Mouse (Mus musculus): ENCODE measurements around the gene Chchd2. TPM values are rescaled to one million over a fixed set of nuclear protein-coding genes. Genes with fewer than 3 reads are reported as not detected.

Gene Chchd2
- 802 TPM for polyA plus RNA-seq (2014; fragmentation: Illumina TruSeq; extraction: RNeasy Lipid Tissue Mini Kit (QIAGEN cat#74804); ENCODE audit: low read depth, low replicate concordance)

DNA sequence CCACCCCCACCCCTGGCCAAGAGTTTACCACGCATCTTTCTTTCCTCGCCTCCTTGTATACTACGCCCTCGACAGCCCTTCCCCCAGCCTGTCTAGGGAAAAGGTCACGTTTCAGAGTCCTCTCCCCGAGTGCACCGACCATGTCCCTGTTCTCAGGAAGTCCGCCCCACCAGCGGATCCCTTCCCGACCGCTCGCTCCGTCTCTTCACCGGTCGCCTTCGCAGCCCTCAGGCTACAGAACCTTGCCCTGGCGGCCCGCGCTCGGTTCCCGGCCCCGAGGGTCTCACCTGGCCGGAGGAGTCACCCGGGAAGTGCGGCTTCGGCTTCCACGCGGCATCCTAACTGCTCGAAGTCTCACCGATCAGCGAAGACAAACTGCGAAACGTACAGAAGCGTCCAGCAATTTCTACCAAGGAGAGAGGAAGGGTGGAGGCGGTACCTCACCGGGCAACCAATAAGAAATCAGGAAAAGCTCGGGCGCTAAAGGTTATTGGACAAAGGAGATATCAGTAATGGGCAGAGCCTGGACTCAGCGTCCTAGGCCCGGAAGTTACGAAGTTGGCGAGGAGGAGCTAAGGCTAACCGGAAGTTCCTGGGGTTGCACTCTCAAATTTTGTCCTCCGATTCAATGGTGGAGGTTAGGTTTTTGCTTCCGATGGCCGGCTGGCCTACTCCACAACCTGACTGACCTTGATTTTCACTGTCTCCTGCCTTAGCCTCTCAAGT lies at the start of gene Chchd2:
Gene Chchd2 (minus strand): TSS at position 560 of the 726 bp plus-strand sequence.

DNA sequence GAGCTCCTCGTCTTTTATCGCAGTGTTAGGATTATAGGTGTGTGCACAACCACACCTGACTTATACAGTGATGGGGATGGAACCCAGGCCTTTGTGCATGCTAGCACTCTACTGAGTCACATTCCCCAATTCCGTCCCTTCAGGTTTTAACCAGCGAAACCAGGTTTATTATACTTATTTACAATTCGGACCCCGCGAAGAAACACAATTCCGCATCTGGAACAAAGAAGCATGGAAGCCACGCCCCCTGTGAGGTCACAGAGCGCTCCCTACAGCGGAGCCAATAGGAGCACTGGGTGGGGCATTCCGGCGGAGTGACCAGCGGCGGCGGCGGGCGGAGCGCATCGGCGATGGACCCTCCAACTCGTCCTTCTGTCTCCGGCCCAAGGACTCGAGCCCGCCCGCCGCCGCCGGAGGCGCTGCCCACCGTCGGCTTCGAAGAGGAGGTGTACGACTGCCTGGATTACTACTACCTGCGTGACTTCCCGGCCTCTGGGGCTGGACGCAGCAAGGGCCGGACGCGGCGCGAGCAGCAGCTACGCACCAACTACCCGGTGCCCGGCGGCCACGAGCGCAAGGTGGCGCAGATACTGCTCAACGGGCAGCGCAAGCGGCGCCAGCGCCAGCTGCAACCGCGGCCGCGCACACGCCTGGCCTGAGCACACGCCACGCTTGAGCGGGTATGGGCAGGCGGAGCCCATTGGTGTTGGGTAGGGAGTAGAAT lies 21.1 kb upstream of the Chchd2 start, which contains the start of gene Nupr1l:
Gene Nupr1l (plus strand): TSS at position 299 of the 724 bp plus-strand sequence.

GRCm38 (mm10) chr5:129898449-129898848 lies 11.2 kb upstream of the Chchd2 start, which contains the start of gene Phkg1:
Gene Phkg1 (minus strand): TSS chr5:129898549.

DNA sequence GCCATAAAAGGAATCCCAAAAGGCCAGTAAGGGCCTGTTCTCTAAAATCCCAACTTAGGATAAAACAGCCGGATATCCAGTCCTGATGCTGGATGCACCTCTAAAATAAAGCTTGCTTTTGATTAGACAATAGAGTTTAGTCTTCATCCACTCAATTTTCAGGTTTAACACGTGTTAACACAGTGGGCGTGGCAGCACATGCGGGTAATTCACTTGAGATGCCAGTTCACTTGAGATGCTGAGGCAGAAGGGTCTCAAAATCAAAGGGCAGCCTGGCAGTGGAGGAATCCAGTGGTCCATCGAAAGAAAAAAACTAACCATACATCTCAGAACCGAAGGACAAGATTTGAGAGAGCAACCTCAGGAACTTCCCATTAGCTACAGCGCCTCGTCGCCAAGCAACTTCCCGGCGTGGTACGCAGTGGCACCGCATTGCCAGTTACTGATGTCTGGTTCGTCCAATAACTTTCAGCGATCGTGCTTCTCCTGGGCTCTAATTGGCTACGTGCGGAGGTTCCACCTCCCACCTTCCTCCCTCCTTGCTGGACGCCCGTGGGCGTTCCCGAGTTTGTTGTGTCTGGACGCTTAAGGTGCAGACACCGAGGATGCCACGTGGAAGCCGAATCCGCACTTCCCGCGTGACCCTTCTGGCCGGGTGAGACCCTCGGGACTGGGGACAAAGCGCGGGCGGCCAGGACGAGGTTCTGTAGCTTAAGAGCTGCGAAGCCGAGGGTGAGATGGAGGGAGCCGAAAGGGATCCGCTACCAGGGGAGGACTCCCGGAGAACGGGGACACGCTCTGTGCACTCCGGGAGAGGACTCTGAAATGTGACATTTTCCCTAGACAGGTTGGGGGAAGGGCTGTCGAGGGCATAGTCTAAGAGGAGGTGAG lies 8.2 kb upstream of the Chchd2 start, which contains the start of gene Zbed5:
Gene Zbed5 (plus strand): TSS at position 526 of the 891 bp plus-strand sequence.

DNA sequence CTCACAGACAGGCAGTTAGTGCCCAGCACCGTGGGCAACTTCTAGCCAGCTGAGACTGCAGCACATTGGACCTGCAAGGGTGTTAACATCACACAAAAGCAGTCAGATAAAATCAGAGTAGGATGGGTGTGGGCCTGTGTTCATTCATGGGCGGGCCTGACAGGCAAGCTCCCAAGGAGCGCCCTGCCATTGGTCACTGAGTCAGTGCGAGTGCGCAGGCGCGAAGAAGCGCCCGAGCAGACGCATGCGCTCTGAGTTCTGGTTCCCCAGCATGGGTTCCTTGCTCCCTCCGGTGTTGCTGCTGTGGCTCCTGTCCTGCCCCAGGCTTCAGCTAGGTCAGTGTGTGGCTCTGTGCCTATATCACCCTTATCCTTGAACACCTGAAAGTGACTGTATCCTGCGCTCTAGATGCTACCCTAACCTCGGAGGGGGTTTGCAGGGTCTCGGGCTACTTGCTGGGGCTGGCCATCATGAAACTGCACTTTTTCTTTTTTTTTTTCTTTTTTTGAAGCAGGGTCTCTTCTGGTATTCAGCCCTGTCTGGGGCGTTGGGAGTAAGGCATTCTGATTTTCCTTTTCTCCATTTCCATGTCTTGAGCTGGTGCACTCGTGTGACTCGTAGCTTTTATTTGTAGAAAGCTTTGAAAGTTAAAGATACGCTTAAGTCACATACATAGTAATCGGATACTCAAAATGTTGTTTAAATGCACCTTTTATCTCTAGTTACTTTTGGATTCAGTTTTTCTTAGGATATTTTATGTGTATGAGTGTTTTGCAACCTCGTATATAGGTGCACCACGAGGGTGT lies 40.3 kb downstream of the Chchd2 start, which contains the start of gene Sumf2:
Gene Sumf2 (plus strand): TSS at position 235 of the 806 bp plus-strand sequence.

Other genes with a start within 250 kb of the Chchd2 start
- 5.6 TPM for gene Zfp11, start 217.4 kb downstream of the Chchd2 start, polyA plus RNA-seq (2014; fragmentation: Illumina TruSeq; extraction: RNeasy Lipid Tissue Mini Kit (QIAGEN cat#74804); ENCODE audit: low read depth, low replicate concordance)
- gene Sept14, start 179.0 kb downstream of the Chchd2 start, polyA plus RNA-seq (2014; fragmentation: Illumina TruSeq; extraction: RNeasy Lipid Tissue Mini Kit (QIAGEN cat#74804); ENCODE audit: low read depth, low replicate concordance), result not detected
- gene Mrps17, start 172.0 kb downstream of the Chchd2 start, polyA plus RNA-seq (2014; fragmentation: Illumina TruSeq; extraction: RNeasy Lipid Tissue Mini Kit (QIAGEN cat#74804); ENCODE audit: low read depth, low replicate concordance), result 79.6 TPM
- gene Nipsnap2, start 162.4 kb downstream of the Chchd2 start, polyA plus RNA-seq (2014; fragmentation: Illumina TruSeq; extraction: RNeasy Lipid Tissue Mini Kit (QIAGEN cat#74804); ENCODE audit: low read depth, low replicate concordance), result 112 TPM
- 6.0 TPM for gene Psph, start 100.0 kb downstream of the Chchd2 start, polyA plus RNA-seq (2014; fragmentation: Illumina TruSeq; extraction: RNeasy Lipid Tissue Mini Kit (QIAGEN cat#74804); ENCODE audit: low read depth, low replicate concordance)
- 4.7 TPM for gene Sumf2, start 40.5 kb downstream of the Chchd2 start, polyA plus RNA-seq (2014; fragmentation: Illumina TruSeq; extraction: RNeasy Lipid Tissue Mini Kit (QIAGEN cat#74804); ENCODE audit: low read depth, low replicate concordance)
- gene Zbed5, start 8.3 kb upstream of the Chchd2 start, polyA plus RNA-seq (2014; fragmentation: Illumina TruSeq; extraction: RNeasy Lipid Tissue Mini Kit (QIAGEN cat#74804); ENCODE audit: low read depth, low replicate concordance), result 1.6 TPM
- 1.7 TPM for gene Phkg1, start 11.1 kb upstream of the Chchd2 start, polyA plus RNA-seq (2014; fragmentation: Illumina TruSeq; extraction: RNeasy Lipid Tissue Mini Kit (QIAGEN cat#74804); ENCODE audit: low read depth, low replicate concordance)
- 8.9 TPM for gene Nupr1l, start 21.1 kb upstream of the Chchd2 start, polyA plus RNA-seq (2014; fragmentation: Illumina TruSeq; extraction: RNeasy Lipid Tissue Mini Kit (QIAGEN cat#74804); ENCODE audit: low read depth, low replicate concordance)
- gene Vkorc1l1, start 54.5 kb upstream of the Chchd2 start, polyA plus RNA-seq (2014; fragmentation: Illumina TruSeq; extraction: RNeasy Lipid Tissue Mini Kit (QIAGEN cat#74804); ENCODE audit: low read depth, low replicate concordance), result 67.8 TPM
- 35.8 TPM for gene Gusb, start 115.6 kb upstream of the Chchd2 start, polyA plus RNA-seq (2014; fragmentation: Illumina TruSeq; extraction: RNeasy Lipid Tissue Mini Kit (QIAGEN cat#74804); ENCODE audit: low read depth, low replicate concordance)
- gene Asl, start 141.8 kb upstream of the Chchd2 start, polyA plus RNA-seq (2014; fragmentation: Illumina TruSeq; extraction: RNeasy Lipid Tissue Mini Kit (QIAGEN cat#74804); ENCODE audit: low read depth, low replicate concordance), result 9.3 TPM
- gene Crcp, start 141.8 kb upstream of the Chchd2 start, polyA plus RNA-seq (2014; fragmentation: Illumina TruSeq; extraction: RNeasy Lipid Tissue Mini Kit (QIAGEN cat#74804); ENCODE audit: low read depth, low replicate concordance), result 35.3 TPM
- 47.5 TPM for gene Tpst1, start 185.9 kb upstream of the Chchd2 start, polyA plus RNA-seq (2014; fragmentation: Illumina TruSeq; extraction: RNeasy Lipid Tissue Mini Kit (QIAGEN cat#74804); ENCODE audit: low read depth, low replicate concordance)